Mouse (Mus musculus) brain, embryonic 14.5 days (tissue): ENCODE results near the gene Morc2a.

Experiments
- CTCF ChIP-seq: fragments of 200-500 bp; IDR thresholded peaks from 2 replicates; pipeline ENCODE4 v1.5.1; 2012; ENCODE audit warnings: inconsistent platforms, mild to moderate bottlenecking, moderate library complexity, borderline replicate concordance; ENCODE audit not compliant: insufficient read depth, insufficient read length; ENCODE audit errors: extremely low read depth
- POLR2A ChIP-seq: fragments of 200-500 bp; IDR thresholded peaks from 2 replicates; pipeline ENCODE4 v1.6.1; 2012; ENCODE audit warnings: mild to moderate bottlenecking, inconsistent platforms, borderline replicate concordance; ENCODE audit not compliant: poor library complexity, insufficient read depth, insufficient read length, severe bottlenecking; ENCODE audit errors: extremely low read depth

GRCm38 (mm10) chr11:3676423-3676822 is 27.4 kb downstream of the Morc2a start:
- TF ChIP-seq POLR2A, result no peak
- TF ChIP-seq CTCF, result no peak
